9 mouse cellular contexts compared by ENCODE assay signal in the genomic region with DNA sequence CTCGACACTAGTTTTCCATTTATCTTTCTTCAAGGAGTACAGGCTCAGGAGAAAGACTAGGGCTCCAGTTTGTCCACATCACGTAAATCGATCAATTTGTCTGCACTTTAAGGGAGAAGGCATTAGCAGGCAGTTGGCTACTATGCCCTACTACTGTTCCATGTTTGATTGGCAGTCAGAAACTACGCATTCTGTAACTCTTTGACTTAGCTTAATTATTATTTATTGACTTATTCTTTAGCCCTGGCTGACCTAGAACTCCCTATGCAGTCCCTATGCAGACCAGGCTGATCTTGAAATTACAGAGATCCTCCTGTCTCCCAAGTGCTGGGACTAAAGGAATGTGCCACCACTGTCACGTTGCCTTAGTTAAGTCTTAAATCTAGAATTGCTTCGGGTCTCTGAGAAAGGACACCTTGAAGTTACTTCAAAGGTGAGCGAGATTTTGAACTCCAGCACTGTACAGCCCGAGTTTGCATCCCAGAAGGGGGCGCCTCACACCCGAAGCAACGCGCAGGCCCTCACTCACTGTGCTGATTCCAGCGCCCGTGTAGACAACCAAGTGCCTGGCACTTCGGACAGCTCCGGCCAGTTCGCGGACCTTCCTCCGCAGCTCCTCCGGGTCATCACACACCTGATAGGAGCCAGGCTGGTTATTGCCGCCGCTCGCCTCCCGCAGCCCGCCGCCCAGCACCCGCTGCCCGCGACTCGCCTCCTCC. TPM values are rescaled to one million over a fixed set of nuclear protein-coding genes. Genes with fewer than 3 reads are reported as not detected.
A peak's percentile ranks its signal among the peaks of the same experiment; 100 is the strongest.
DNase-seq lines count a peak whose midpoint lies in the region; ATAC-seq and TF ChIP-seq lines count a peak whose summit lies in the region.
"Had no signal": no experiment of that assay in that cellular context is flagged by ENCODE, and none has a peak within 500 bp of the region (broad histone marks: within the 10 kb centered on the region; RNA-seq: fewer than 3 reads in every experiment).

No protein-coding gene starts in this region.

- DNase-seq in 416B (ENCODE audit: low read depth), result peak; percentile 82
- no peak for DNase-seq in ES-E14 (ENCODE audit: low read depth, low spot score)
- DNase-seq in embryo, embryonic 10 days (ENCODE audit: low spot score), result peak; percentile 77
- peak; percentile 78 for DNase-seq in lung, embryonic 14.5 days
- DNase-seq in thymus, postnatal 36 days, result peak; percentile 79 to 81

- peaks cover 0 to 27% of the 10 kb centered on the region in 2 experiments; a peak in 1 of 4 replicates for H3K4me1 ChIP-seq in ES-E14 (ENCODE audit: control insufficient read depth in 2 of 2, insufficient read depth in 2 of 2, low read length in 2 of 2, poor library complexity in 1 of 2)
- H3K4me1 ChIP-seq in heart, embryonic 12.5 days (replicated peaks), result peaks cover 26% of the 10 kb centered on the region
- H3K4me1 ChIP-seq in kidney, embryonic 16.5 days (ENCODE audit: insufficient read depth, low read length), result peaks cover 15% of the 10 kb centered on the region
- H3K4me1 ChIP-seq in lung, embryonic 14.5 days (ENCODE audit: insufficient read depth), result peaks cover 3% of the 10 kb centered on the region; the same call in 1 of the 2 replicates
- H3K4me1 ChIP-seq in neural tube, embryonic 15.5 days, result peaks cover 29% of the 10 kb centered on the region

- H3K27me3 ChIP-seq in heart, embryonic 12.5 days (replicated peaks), result no peaks in the 10 kb centered on the region
- H3K27me3 ChIP-seq in kidney, embryonic 16.5 days (ENCODE audit: insufficient read depth, low read length), result no peaks in the 10 kb centered on the region
- no peaks in the 10 kb centered on the region for H3K27me3 ChIP-seq in lung, embryonic 14.5 days (ENCODE audit: insufficient read depth, low read length)
- H3K27me3 ChIP-seq in neural tube, embryonic 15.5 days (replicated peaks), result no peaks in the 10 kb centered on the region

- peak overlapping the region; percentile 91 for H3K4me2 ChIP-seq in heart, embryonic 12.5 days
- H3K4me2 ChIP-seq in kidney, embryonic 16.5 days (replicated peaks; ENCODE audit: low read depth, low read length), result peak overlapping the region; percentile 96
- peak overlapping the region; percentile 99 for H3K4me2 ChIP-seq in lung, embryonic 14.5 days
- peak overlapping the region; percentile 94 for H3K4me2 ChIP-seq in neural tube, embryonic 15.5 days

- peak; percentile 85 for ATAC-seq in heart, embryonic 12.5 days (ENCODE audit: insufficient number of reproducible peaks, low FRiP score)
- peak; percentile 82 for ATAC-seq in kidney, embryonic 16.5 days (ENCODE audit: low FRiP score, low TSS enrichment)
- peak; percentile 81 for ATAC-seq in lung, embryonic 14.5 days (ENCODE audit: insufficient read depth)
- ATAC-seq in neural tube, embryonic 15.5 days (ENCODE audit: low FRiP score), result peak; percentile 60; the same call in 1 of the 2 replicates

- WGBS in heart, embryonic 12.5 days, result 12% methylated on average over 30 of the region's 30 CpGs
- WGBS in kidney, embryonic 16.5 days, result 12% methylated on average over 30 of the region's 30 CpGs
- WGBS in lung, embryonic 14.5 days, result 11% methylated on average over 30 of the region's 30 CpGs
- WGBS in neural tube, embryonic 15.5 days, result 12% methylated on average over 30 of the region's 30 CpGs

- in situ Hi-C loops in ES-E14 (cut with MboI; ENCODE audit: low sequenced_read_pairs in 2 of 2, unreplicated experiment in 2 of 2), result no loop called here

- no peaks in the 10 kb centered on the region for H3K9me3 ChIP-seq in ES-E14 (ENCODE audit: control insufficient read depth, insufficient read depth, low read depth, low read length)
- H3K9me3 ChIP-seq in heart, embryonic 12.5 days (replicated peaks), result no peaks in the 10 kb centered on the region
- no peaks in the 10 kb centered on the region for H3K9me3 ChIP-seq in kidney, embryonic 16.5 days (ENCODE audit: low read length)
- no peaks in the 10 kb centered on the region for H3K9me3 ChIP-seq in lung, embryonic 14.5 days (ENCODE audit: low read depth, low read length)
- H3K9me3 ChIP-seq in neural tube, embryonic 15.5 days (replicated peaks), result no peaks in the 10 kb centered on the region

- 0 out of 2 replicates have a peak overlapping the region, but pooled peaks have one; percentile 9 for H3K27ac ChIP-seq in ES-E14 (ENCODE audit: insufficient read depth, low read depth, low read length, poor library complexity, severe bottlenecking)
- peak overlapping the region; percentile 54 for H3K27ac ChIP-seq in heart, embryonic 12.5 days (ENCODE audit: poor library complexity, severe bottlenecking)
- peak overlapping the region; percentile 74 for H3K27ac ChIP-seq in kidney, embryonic 16.5 days (ENCODE audit: low read length)
- H3K27ac ChIP-seq in lung, embryonic 14.5 days (ENCODE audit: low read depth), result peak overlapping the region; percentile 77
- peak overlapping the region; percentile 84 for H3K27ac ChIP-seq in neural tube, embryonic 15.5 days (replicated peaks)

- peak overlapping the region; percentile 82 to 84 for H3K4me3 ChIP-seq in ES-E14 (ENCODE audit: insufficient read depth in 1 of 2, low read depth in 1 of 2, low read length in 2 of 2, poor library complexity in 1 of 2, severe bottlenecking in 1 of 2)
- peak overlapping the region; percentile 93 for H3K4me3 ChIP-seq in heart, embryonic 12.5 days
- H3K4me3 ChIP-seq in kidney, embryonic 16.5 days (ENCODE audit: low read length), result peak overlapping the region; percentile 95
- peak overlapping the region; percentile 96 for H3K4me3 ChIP-seq in lung, embryonic 14.5 days (ENCODE audit: low read depth, low read length)
- peak overlapping the region; percentile 72 for H3K4me3 ChIP-seq in neural tube, embryonic 15.5 days (replicated peaks)

- H3K36me3 ChIP-seq in ES-E14 (ENCODE audit: control insufficient read depth, insufficient read depth, low read length, poor library complexity, severe bottlenecking), result peaks cover 27% of the 10 kb centered on the region
- peaks cover 56% of the 10 kb centered on the region for H3K36me3 ChIP-seq in heart, embryonic 12.5 days
- H3K36me3 ChIP-seq in kidney, embryonic 16.5 days (ENCODE audit: insufficient read depth, low read length), result peaks cover 41% of the 10 kb centered on the region
- peaks cover 66% of the 10 kb centered on the region for H3K36me3 ChIP-seq in lung, embryonic 14.5 days (ENCODE audit: insufficient read depth)
- H3K36me3 ChIP-seq in neural tube, embryonic 15.5 days, result peaks cover 50% of the 10 kb centered on the region

- peak; percentile 63 for TF ChIP-seq CTCF in lung, embryonic 14.5 days (IDR thresholded peaks at IDR 0.05; ENCODE audit: low read depth)

- H3K9ac ChIP-seq in ES-E14 (ENCODE audit: insufficient read depth, low read depth, low read length, poor library complexity, severe bottlenecking), result peak overlapping the region; percentile 67
- peak overlapping the region; percentile 80 for H3K9ac ChIP-seq in heart, embryonic 12.5 days
- H3K9ac ChIP-seq in kidney, embryonic 16.5 days (replicated peaks; ENCODE audit: low read length), result peak overlapping the region; percentile 77
- H3K9ac ChIP-seq in lung, embryonic 14.5 days, result peak overlapping the region; percentile 63
- peak overlapping the region; percentile 65 for H3K9ac ChIP-seq in neural tube, embryonic 15.5 days (replicated peaks)

TF ChIP-seq in ES-E14, 5 proteins besides CTCF, POLR2A, EP300 and RAD21:
- TF ChIP-seq ZNF384 (IDR thresholded peaks at IDR 0.05; ENCODE audit: low read depth, low read length), result no peak
- TF ChIP-seq ZC3H11A (IDR thresholded peaks at IDR 0.05; ENCODE audit: borderline replicate concordance, low read depth, low read length), result no peak
- no peak for TF ChIP-seq HCFC1 (IDR thresholded peaks at IDR 0.05; ENCODE audit: borderline replicate concordance, insufficient read depth, low read length)
- no peak for TF ChIP-seq MAFK (IDR thresholded peaks at IDR 0.05; ENCODE audit: insufficient read depth, low read depth, low read length)
- TF ChIP-seq CHD2 (IDR thresholded peaks at IDR 0.05; ENCODE audit: low read depth, low read length), result no peak

RNA-seq across cellular contexts. Expression of a gene that starts 0.9 kb away (rescaled TPM):
- 29.4 and 33.2 TPM in 2 replicates for total RNA-seq in ES-E14 (2012; rRNA removed)
- polyA plus RNA-seq in heart, embryonic 12.5 days (2016; fragmentation: Nextera tagmentation; extraction: Ambion mirVana), result 20.1 and 20.4 TPM in 2 replicates
- polyA plus RNA-seq in kidney, embryonic 16.5 days (2015; fragmentation: Nextera tagmentation; extraction: Ambion mirVana), result 38.9 and 39.3 TPM in 2 replicates
- 26.1 and 33.1 TPM in 2 replicates for polyA plus RNA-seq in lung, embryonic 14.5 days (2014; fragmentation: Nextera tagmentation; extraction: Ambion mirVana)
- 43.2 and 45.1 TPM in 2 replicates for polyA plus RNA-seq in neural tube, embryonic 15.5 days (2015; fragmentation: Nextera tagmentation; extraction: Ambion mirVana)

RNA-seq across cellular contexts. Expression of a gene that starts 6.4 kb away (rescaled TPM):
- total RNA-seq in ES-E14 (2012; rRNA removed), result 88.6 and 188 TPM in 2 replicates
- polyA plus RNA-seq in heart, embryonic 12.5 days (2016; fragmentation: Nextera tagmentation; extraction: Ambion mirVana), result 82.1 and 82.9 TPM in 2 replicates
- 164 and 174 TPM in 2 replicates for polyA plus RNA-seq in kidney, embryonic 16.5 days (2015; fragmentation: Nextera tagmentation; extraction: Ambion mirVana)
- polyA plus RNA-seq in lung, embryonic 14.5 days (2014; fragmentation: Nextera tagmentation; extraction: Ambion mirVana), result 95.3 and 99.5 TPM in 2 replicates
- polyA plus RNA-seq in neural tube, embryonic 15.5 days (2015; fragmentation: Nextera tagmentation; extraction: Ambion mirVana), result 224 and 248 TPM in 2 replicates

RNA-seq across cellular contexts. Expression of a gene that starts 9.3 kb away (rescaled TPM):
- total RNA-seq in ES-E14 (2012; rRNA removed), result 42.6 and 48.4 TPM in 2 replicates
- polyA plus RNA-seq in heart, embryonic 12.5 days (2016; fragmentation: Nextera tagmentation; extraction: Ambion mirVana), result 27.9 and 31.5 TPM in 2 replicates
- 24.3 and 25.4 TPM in 2 replicates for polyA plus RNA-seq in kidney, embryonic 16.5 days (2015; fragmentation: Nextera tagmentation; extraction: Ambion mirVana)
- polyA plus RNA-seq in lung, embryonic 14.5 days (2014; fragmentation: Nextera tagmentation; extraction: Ambion mirVana), result 25.3 and 28.6 TPM in 2 replicates
- polyA plus RNA-seq in neural tube, embryonic 15.5 days (2015; fragmentation: Nextera tagmentation; extraction: Ambion mirVana), result 40.1 and 41.0 TPM in 2 replicates

RNA-seq across cellular contexts. Expression of a gene that starts 15.8 kb away (rescaled TPM):
- 0.69 and 0.94 TPM in 2 replicates for total RNA-seq in ES-E14 (2012; rRNA removed)
- polyA plus RNA-seq in heart, embryonic 12.5 days (2016; fragmentation: Nextera tagmentation; extraction: Ambion mirVana), result 13.6 and 20.3 TPM in 2 replicates
- 27.7 and 33.8 TPM in 2 replicates for polyA plus RNA-seq in kidney, embryonic 16.5 days (2015; fragmentation: Nextera tagmentation; extraction: Ambion mirVana)
- 0.89 and 1.3 TPM in 2 replicates for polyA plus RNA-seq in lung, embryonic 14.5 days (2014; fragmentation: Nextera tagmentation; extraction: Ambion mirVana)
- 0.86 and 3.2 TPM in 2 replicates for polyA plus RNA-seq in neural tube, embryonic 15.5 days (2015; fragmentation: Nextera tagmentation; extraction: Ambion mirVana)
- total RNA-seq: gastrocnemius, postnatal 36 days had no signal

RNA-seq across cellular contexts. Expression of a gene that starts 19.4 kb away (rescaled TPM):
- total RNA-seq in ES-E14 (2012; rRNA removed), result 19.0 and 19.6 TPM in 2 replicates
- polyA plus RNA-seq in heart, embryonic 12.5 days (2016; fragmentation: Nextera tagmentation; extraction: Ambion mirVana), result 23.1 and 23.9 TPM in 2 replicates
- polyA plus RNA-seq in kidney, embryonic 16.5 days (2015; fragmentation: Nextera tagmentation; extraction: Ambion mirVana), result 26.8 and 27.3 TPM in 2 replicates
- polyA plus RNA-seq in lung, embryonic 14.5 days (2014; fragmentation: Nextera tagmentation; extraction: Ambion mirVana), result 29.0 and 29.8 TPM in 2 replicates
- polyA plus RNA-seq in neural tube, embryonic 15.5 days (2015; fragmentation: Nextera tagmentation; extraction: Ambion mirVana), result 19.1 and 20.8 TPM in 2 replicates

Comparison
In these comparisons a context has a peak if more than half of its experiments do, and no peak if none do; other contexts are left out.
1. H3K27ac ChIP-seq: peak in every context shown above with its lines; median percentile 84 in neural tube, embryonic 15.5 days; 77 in lung, embryonic 14.5 days; 74 in kidney, embryonic 16.5 days; 54 in heart, embryonic 12.5 days; 9 in ES-E14.